Mouse (Mus musculus): ENCODE measurements around the gene Numb.

DNA sequence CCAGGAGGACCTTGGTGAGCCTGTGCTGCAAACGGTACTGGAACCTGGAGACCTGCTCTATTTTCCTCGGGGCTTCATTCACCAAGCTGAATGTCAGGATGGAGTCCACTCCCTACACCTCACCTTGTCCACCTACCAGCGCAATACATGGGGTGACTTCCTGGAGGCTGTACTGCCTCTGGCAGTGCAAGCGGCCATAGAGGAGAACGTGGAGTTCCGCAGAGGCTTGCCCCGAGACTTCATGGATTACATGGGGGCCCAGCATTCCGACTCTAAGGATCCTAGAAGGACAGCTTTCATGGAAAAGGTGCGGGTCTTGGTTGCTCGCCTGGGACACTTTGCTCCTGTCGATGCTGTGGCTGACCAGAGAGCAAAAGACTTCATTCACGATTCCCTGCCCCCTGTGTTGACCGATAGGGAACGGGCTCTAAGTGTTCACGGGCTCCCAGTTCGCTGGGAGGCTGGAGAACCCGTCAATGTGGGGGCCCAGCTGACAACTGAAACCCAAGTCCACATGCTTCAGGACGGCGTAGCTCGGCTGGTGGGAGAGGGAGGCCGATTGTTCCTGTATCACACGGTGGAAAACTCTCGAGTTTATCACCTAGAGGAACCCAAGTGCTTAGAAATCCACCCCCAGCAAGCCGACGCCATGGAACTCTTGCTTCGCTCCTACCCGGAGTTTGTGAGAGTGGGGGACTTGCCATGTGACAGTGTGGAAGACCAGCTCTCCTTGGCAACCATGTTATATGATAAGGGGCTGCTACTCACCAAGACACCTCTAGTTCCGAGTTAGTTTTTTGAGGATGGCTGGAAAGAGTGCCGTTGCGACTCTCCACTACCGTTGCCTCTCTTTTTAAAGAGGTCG lies 30.2 kb upstream of the Numb start:
- no peak for TF ChIP-seq CTCF (IDR thresholded peaks at IDR 0.05)
- no peak for TF ChIP-seq EP300 (IDR thresholded peaks at IDR 0.05)

Measured in lung, postnatal 0 days (tissue).